Mouse (Mus musculus) spleen, postnatal 10 days (tissue): ENCODE data around the gene Exoc3l4.

Experiments
- DNase-seq, 2 experiments: peaks; one replicate each; pipeline ENCODE4 v3.0.0; 2021 to 2022; ENCODE audit warnings: low spot score in 2 of 2

Gene Exoc3l4

GRCm38 (mm10) chr12:111416921-111417779, at the start of gene Exoc3l4:
Exoc3l4 (plus strand) TSS chr12:111417017.
- DNase-seq, result peak in 1 of 2 experiments; percentile 8

- DNase-seq, result no peak
Observed at GRCm38 (mm10) chr12:111367065-111367464, 49.8 kb upstream of the Exoc3l4 start.

GRCm38 (mm10) chr12:111370249-111370648, 46.6 kb upstream of the Exoc3l4 start:
- DNase-seq, result no peak

GRCm38 (mm10) chr12:111371905-111372304, 44.9 kb upstream of the Exoc3l4 start:
- no peak for DNase-seq

- no peak for DNase-seq
Observed at GRCm38 (mm10) chr12:111373411-111373810, 43.4 kb upstream of the Exoc3l4 start.

GRCm38 (mm10) chr12:111374727-111375126, 42.1 kb upstream of the Exoc3l4 start:
- DNase-seq, result no peak

- DNase-seq, result no peak
Observed at GRCm38 (mm10) chr12:111375559-111375958, 41.3 kb upstream of the Exoc3l4 start.

GRCm38 (mm10) chr12:111376053-111376452, 40.8 kb upstream of the Exoc3l4 start:
- no peak for DNase-seq

- peak in 1 of 2 experiments; percentile 28 for DNase-seq
Observed at GRCm38 (mm10) chr12:111376826-111377331, 39.9 kb upstream of the Exoc3l4 start.

GRCm38 (mm10) chr12:111377376-111377973, 39.3 kb upstream of the Exoc3l4 start, which contains the start of gene Cdc42bpb:
Cdc42bpb (minus strand) TSS chr12:111377718.
- peak; percentile 24 to 72 for DNase-seq

GRCm38 (mm10) chr12:111377986-111378490, 38.8 kb upstream of the Exoc3l4 start:
- DNase-seq, result no peak

GRCm38 (mm10) chr12:111378812-111379211, 38.0 kb upstream of the Exoc3l4 start:
- DNase-seq, result no peak

GRCm38 (mm10) chr12:111385883-111386641, 30.8 kb upstream of the Exoc3l4 start:
- DNase-seq, result no peak

- DNase-seq, result no peak
Observed at GRCm38 (mm10) chr12:111386642-111387120, 30.1 kb upstream of the Exoc3l4 start.

GRCm38 (mm10) chr12:111387146-111387545, 29.7 kb upstream of the Exoc3l4 start:
- DNase-seq, result no peak

GRCm38 (mm10) chr12:111394008-111394407, 22.8 kb upstream of the Exoc3l4 start:
- no peak for DNase-seq

GRCm38 (mm10) chr12:111396997-111397396, 19.8 kb upstream of the Exoc3l4 start:
- DNase-seq, result no peak

GRCm38 (mm10) chr12:111401454-111402184, 15.2 kb upstream of the Exoc3l4 start:
- DNase-seq, result peak; percentile 50 to 78

GRCm38 (mm10) chr12:111404880-111405279, 11.9 kb upstream of the Exoc3l4 start:
- DNase-seq, result no peak

- DNase-seq, result no peak
Observed at GRCm38 (mm10) chr12:111406622-111407021, 10.2 kb upstream of the Exoc3l4 start, which contains the start of gene Lbhd2. Lbhd2 (plus strand) TSS chr12:111406809.

- no peak for DNase-seq
Observed at GRCm38 (mm10) chr12:111409583-111409982, 7.2 kb upstream of the Exoc3l4 start.
